Mouse (Mus musculus): ENCODE measurements around the gene Ankrd44. TPM values are rescaled to one million over a fixed set of nuclear protein-coding genes. Genes with fewer than 3 reads are reported as not detected.

Ankrd44 gene
- polyA plus RNA-seq, 1 experiment, result not detected

GRCm38 (mm10) chr1:54665095-54665494 lies 261.1 kb downstream of the Ankrd44 start:
- no peak for TF ChIP-seq GATA1 (IDR thresholded peaks at IDR 0.05; ENCODE audit: low read length)

GRCm38 (mm10) chr1:54660674-54661073 lies 265.5 kb downstream of the Ankrd44 start:
- no peak for TF ChIP-seq GATA1 (IDR thresholded peaks at IDR 0.05; ENCODE audit: low read length)

GRCm38 (mm10) chr1:54658558-54658957 lies 267.6 kb downstream of the Ankrd44 start:
- no peak for TF ChIP-seq GATA1 (IDR thresholded peaks at IDR 0.05; ENCODE audit: low read length)

- no peak for TF ChIP-seq GATA1 (IDR thresholded peaks at IDR 0.05; ENCODE audit: low read length)
Measured at GRCm38 (mm10) chr1:54648237-54648636, 277.9 kb downstream of the Ankrd44 start.

- TF ChIP-seq GATA1 (IDR thresholded peaks at IDR 0.05; ENCODE audit: low read length), result no peak
Measured at GRCm38 (mm10) chr1:54647335-54647745, 278.8 kb downstream of the Ankrd44 start.

GRCm38 (mm10) chr1:54640184-54640795 lies 285.9 kb downstream of the Ankrd44 start:
- TF ChIP-seq GATA1 (IDR thresholded peaks at IDR 0.05; ENCODE audit: low read length), result no peak

- no peak for TF ChIP-seq GATA1 (IDR thresholded peaks at IDR 0.05; ENCODE audit: low read length)
Measured at GRCm38 (mm10) chr1:54639506-54640078, 286.6 kb downstream of the Ankrd44 start.

GRCm38 (mm10) chr1:54639076-54639475 lies 287.1 kb downstream of the Ankrd44 start:
- TF ChIP-seq GATA1 (IDR thresholded peaks at IDR 0.05; ENCODE audit: low read length), result no peak

GRCm38 (mm10) chr1:54637340-54637739 lies 288.8 kb downstream of the Ankrd44 start:
- no peak for TF ChIP-seq GATA1 (IDR thresholded peaks at IDR 0.05; ENCODE audit: low read length)

- no peak for TF ChIP-seq GATA1 (IDR thresholded peaks at IDR 0.05; ENCODE audit: low read length)
Measured at GRCm38 (mm10) chr1:54629106-54629505, 297.1 kb downstream of the Ankrd44 start.

GRCm38 (mm10) chr1:54614963-54615362 lies 311.2 kb downstream of the Ankrd44 start:
- TF ChIP-seq GATA1 (IDR thresholded peaks at IDR 0.05; ENCODE audit: low read length), result no peak

GRCm38 (mm10) chr1:54612344-54612743 lies 313.8 kb downstream of the Ankrd44 start:
- TF ChIP-seq GATA1 (IDR thresholded peaks at IDR 0.05; ENCODE audit: low read length), result no peak

- TF ChIP-seq GATA1 (IDR thresholded peaks at IDR 0.05; ENCODE audit: low read length), result no peak
Measured at GRCm38 (mm10) chr1:54611891-54612290, 314.3 kb downstream of the Ankrd44 start.

- TF ChIP-seq GATA1 (IDR thresholded peaks at IDR 0.05; ENCODE audit: low read length), result no peak
Measured at GRCm38 (mm10) chr1:54606936-54607335, 319.3 kb downstream of the Ankrd44 start.

GRCm38 (mm10) chr1:54601692-54602091 lies 324.5 kb downstream of the Ankrd44 start:
- TF ChIP-seq GATA1 (IDR thresholded peaks at IDR 0.05; ENCODE audit: low read length), result no peak

GRCm38 (mm10) chr1:54600275-54600674 lies 325.9 kb downstream of the Ankrd44 start:
- TF ChIP-seq GATA1 (IDR thresholded peaks at IDR 0.05; ENCODE audit: low read length), result no peak

- TF ChIP-seq GATA1 (IDR thresholded peaks at IDR 0.05; ENCODE audit: low read length), result no peak
Measured at GRCm38 (mm10) chr1:54597594-54598217, 328.5 kb downstream of the Ankrd44 start.

All from G1E-ER4 (cell line).